Mouse (Mus musculus): Measurements from ENCODE around the gene Bzw2.
"Not testable (repeated sequence)": the region's sequence is repeated elsewhere in the genome, so short reads cannot be mapped to it uniquely, and the experiment has no call there.

The Bzw2 gene

DNA sequence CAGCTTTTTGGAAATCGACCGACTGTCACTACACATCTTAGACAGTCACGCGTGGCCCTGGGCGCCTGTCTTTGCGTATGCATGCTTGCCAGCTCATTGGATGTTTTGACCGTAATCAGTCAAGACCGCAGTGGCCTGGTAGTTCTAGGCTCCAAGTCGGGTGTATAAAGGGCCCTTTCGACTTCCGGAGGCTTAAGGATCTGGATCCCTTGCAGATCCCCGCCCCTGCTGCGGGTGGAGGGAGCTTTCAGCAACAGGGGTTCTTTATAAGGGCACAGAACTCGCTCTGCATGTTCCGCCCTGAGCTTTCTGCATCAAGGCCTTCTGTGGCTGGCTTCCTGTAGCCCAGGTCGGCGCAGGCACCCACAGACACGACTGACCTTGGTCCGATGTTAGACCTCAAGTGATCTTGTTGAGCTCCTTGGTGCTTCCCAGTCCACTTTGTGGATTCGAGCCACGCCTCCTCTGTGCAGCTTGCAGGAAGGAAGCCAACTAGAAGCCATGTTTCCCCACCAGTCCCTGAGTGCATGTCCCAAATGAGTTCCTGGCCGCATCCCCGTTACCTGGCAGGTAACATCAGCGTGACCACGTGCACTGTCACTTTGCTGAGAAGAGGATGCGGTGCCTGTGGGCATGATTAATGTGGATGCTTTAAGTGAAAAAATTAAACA, at the start of gene Bzw2:
TSS of gene Bzw2 (minus strand) at position 443 of the 671 bp plus-strand sequence.
- DNase-seq (ENCODE audit: inconsistent ontology term), result peak; percentile 82

DNA sequence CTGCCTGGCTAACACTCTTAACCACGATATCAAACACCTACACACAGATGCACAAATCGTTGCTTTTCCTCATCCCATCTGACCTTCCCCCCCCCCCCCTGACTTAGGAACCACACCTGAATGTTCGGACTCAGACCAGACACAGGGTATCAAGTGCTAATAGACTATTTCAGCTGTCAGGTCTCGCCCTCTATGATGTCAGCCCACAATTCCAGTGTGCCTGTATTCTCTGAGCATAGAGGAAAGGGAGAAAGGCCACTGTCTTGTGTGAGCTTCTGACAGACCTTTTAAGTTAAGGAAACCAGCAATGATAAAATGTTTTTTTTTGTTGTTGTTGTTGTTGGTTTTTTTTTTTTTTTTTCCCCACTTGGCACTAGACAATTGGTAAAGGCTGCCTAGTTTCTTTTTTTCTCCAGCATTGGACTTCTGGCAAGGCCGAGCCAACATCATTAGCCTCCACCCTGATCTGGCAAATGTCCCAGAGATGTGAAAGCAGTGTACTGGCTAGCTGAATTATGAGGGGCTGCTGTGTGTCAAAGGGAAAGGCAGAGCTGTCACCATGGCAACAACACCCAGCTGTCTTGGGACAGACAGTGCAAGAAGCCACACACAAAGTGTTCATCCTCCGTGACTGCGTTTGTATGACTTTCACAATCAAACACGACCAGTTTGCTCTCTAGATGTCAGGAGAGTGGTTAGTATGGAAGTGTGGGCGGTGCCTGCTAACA, 49.4 kb upstream of the Bzw2 start:
- peak; percentile 78 for DNase-seq (ENCODE audit: inconsistent ontology term)

DNA sequence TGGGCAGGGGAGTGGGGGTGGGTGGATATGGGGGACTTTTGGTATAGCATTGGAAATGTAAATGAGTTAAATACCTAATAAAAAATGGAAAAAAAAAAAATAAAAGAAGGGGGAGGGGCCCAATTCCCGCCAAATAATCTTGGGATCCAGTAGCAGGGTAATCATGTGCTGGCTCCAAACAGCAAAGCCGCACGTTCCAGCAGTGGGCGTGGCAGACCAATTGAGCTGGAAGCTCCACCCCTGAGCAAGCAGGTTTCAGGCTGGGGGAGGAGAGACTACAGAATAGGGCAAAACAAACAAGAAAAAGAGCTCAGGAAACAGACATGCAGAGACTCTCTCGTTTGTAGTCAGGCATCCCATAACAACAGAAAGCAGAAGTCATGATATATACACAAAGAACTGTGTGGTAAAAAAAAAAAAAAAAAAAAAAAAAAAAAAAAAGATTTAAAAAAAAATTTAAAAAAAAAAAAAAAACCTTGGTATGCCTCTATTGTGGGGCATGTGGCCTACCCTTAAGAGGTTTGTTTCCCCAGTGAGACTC, 47.8 kb upstream of the Bzw2 start:
- DNase-seq (ENCODE audit: inconsistent ontology term), result not testable (repeated sequence)

DNA sequence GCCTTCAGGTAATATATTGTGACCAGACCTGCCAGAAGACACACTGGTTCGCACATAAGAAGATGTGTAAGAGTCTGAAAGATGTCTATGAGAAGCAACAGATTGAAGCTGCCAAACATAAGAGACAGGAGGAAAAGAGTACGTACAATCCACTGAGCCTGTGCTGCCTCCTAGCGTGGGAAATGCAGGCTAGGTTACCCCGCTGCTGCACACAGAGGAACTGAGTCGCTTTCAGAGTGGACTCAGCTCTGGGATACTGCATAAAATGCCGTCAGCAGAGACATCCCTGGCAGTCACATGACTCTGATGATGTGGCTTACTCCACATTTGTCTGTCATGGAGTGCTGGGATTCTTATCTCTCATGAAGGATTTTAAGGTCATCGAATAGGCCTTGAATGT, 37.1 kb upstream of the Bzw2 start:
- no peak for DNase-seq (ENCODE audit: inconsistent ontology term)

DNA sequence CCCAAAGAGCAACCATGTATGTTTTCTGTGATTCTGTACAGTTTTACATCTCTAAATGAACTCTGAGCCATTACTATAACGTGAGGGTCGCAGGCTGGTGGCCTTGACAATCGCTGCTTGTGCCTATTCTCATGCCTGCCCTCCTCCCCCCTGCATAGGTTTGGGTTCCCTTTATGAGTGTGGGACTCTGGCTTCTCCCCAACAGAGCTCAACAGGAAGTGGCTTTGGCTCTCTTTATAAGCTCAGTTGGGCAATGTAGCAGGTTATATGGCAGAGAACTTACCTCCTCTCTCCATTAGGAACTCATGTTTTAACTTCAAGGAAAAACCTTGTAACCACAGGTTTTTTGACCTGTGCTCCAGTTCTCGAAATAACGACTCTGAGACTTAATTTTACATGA, 32.5 kb upstream of the Bzw2 start:
- DNase-seq (ENCODE audit: inconsistent ontology term), result no peak

DNA sequence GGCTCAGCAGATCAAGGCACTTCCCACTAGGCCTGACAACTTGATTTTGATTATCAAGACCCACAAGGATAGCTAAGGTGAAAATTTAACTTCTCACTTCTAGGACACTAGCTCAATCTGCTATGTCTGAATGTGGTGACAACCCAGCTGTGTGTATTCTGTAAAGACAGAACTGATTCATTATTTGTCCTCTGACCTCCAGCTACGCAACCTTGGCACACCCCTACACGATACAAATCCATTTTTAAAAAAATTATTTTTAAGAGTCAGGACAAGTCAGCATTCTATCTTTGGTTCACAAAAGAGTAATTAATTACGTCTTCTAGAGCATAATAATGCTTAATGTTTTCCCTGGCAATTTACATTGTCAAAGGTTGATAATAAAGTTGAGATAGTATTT, 31.7 kb upstream of the Bzw2 start:
- DNase-seq (ENCODE audit: inconsistent ontology term), result no peak

DNA sequence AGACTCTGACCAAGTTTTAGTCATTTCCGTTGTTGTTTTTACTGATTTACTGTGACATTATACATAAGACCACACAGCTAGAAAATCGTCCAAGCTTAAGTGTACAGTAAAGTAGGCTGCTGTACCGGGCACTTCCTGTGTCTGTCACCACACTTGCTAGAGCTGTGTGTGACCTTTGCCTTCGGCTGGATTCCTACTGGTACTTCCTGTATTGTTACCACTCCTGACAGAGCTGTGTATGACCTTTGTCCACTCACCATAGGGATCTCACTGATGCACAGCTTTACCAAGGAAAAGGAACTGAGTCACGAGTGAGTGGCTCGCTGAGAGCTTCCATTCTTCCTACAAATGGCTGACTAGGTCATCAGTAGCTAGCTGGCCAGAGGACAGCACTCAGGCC, 29.2 kb upstream of the Bzw2 start:
- DNase-seq (ENCODE audit: inconsistent ontology term), result no peak

DNA sequence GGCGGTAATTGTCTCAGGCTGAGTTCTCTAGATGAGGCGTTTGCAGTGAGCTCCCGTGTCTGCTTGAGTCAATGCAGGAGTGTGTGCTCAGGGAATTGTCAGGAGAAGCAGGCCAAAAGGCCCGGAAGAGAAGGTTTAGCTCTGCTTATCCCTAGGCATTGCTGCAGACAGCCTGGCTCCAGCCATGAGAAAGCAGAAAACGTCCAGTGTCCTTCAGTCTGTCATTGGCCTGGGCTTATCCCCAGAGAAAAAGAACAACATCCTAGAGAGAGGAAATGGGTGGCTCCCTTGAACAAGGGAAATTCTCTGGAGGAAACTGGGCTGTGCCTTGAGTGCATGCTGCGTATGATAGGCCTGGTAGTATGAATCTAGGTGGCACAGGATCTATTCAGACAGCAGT, 24.7 kb upstream of the Bzw2 start:
- no peak for DNase-seq (ENCODE audit: inconsistent ontology term)

DNA sequence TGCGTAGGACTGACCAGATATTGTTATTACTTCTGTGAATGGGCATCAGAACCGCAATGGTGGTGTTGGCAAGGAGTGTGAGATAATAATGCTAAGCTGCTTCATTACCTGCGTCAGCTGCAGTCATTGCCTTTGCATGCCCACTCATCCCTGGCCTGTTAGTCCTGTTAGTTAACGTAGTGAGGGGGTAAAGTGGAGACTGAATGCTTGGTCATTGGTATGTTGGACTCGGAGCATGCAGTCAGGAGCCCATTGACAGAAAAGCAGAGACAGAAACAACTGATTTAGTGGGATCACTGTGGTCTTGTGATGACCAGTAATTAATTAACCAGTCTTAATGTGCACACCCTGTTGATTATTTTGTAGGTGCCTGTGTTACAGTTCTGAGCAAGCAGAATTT, 19.3 kb upstream of the Bzw2 start:
- DNase-seq (ENCODE audit: inconsistent ontology term), result no peak

DNA sequence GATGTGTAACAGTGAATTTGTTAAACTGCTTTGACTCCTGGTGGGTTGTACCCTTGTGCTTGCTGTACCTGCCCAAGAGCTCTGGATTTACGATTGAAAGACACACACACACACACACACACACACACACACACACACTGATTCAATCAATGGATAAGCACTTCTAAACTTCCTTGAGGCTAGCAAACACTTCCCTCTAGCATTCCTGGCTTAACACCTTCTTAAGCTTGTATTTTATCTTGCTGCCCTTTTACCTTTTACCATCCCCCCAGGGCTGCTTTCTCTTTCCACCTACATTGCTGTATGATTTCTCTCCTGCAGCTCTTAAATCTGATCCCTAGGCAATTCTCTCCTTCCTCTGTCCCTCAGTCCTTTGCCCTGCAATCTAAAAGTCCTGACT, 7.4 kb upstream of the Bzw2 start:
- DNase-seq (ENCODE audit: inconsistent ontology term), result no peak

DNA sequence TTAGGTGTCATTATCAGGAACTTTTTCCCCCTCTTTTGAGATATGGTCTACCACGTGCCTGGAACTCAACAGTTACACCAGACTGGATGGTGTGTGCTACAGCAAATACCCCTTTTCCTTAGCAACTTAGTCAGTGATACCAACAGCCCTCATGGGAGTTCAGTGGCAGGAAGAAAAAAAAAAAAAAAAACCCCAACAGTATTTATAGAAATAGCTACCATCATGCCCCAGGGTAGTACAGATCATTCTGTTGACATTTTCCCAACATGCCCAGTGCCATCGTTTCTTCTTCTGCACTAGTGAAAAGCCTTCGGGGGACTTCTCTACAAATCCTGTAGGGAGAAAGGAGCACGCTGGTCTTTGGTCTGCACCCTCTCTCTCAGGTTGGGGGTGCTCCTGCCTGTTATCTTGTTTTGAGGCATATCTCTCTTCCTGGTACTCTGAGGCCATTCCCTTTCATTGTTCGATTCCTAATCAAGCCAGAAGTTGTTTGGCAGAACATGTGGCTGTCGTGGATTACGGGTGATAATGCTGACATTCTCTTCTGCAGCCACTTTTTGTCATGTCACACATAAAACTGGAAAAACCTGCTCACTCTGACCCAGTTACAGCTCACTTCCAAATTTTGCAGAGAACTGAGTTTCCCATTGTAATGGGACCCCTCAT, 6.4 kb upstream of the Bzw2 start:
- no peak for DNase-seq (ENCODE audit: inconsistent ontology term)

DNA sequence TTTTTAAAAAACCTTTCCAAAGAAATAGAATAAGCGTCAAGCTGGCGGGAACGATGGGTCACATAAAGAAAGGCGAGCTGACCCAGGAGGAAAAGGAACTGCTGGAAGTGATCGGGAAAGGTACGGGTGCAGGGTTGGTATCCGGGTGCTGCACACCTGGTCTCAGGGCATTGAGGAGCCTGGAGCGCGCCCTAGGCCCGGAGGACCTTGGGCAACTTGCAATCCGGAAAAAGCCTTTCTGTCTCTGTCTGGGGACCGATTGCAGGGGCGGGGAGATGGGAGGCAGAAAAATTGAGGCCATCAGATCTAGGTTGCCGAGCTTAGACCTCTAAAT, 609 bp downstream of the Bzw2 start:
- no peak for DNase-seq (ENCODE audit: inconsistent ontology term)

DNA sequence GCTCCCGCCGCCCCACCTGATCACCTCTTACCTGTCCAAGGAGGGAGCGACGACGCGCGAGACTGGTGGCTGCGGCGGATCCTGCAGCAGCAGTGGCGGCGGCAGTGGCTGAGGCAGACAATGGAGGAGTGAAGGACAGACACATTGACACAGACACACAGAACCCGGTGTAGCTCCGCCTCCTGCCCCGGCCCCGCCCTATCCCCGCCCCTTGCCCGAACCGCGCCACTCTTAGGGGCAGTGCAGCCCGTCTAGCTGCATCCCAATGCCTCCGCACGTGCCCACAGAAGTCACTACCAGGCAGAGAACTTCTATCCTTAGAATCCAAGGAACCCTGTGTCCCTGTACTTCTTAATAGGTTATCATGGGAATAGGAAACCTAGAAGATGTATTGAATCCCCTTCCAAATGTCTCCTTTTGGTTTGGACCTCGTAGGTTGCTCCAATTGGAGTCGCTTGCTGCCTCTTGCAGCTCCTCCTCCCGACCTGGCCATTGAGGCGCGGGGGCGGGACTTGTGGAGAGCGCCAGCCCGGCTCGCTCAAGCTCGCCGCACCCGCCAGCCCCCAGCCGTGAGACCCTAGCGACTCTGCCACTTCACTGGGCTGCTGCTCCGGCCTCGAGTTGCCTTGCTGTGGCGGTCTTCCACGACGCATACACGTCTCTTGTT, 1.1 kb downstream of the Bzw2 start, which contains the start of gene Ankmy2:
TSS of gene Ankmy2 (plus strand) at position 478 of the 667 bp plus-strand sequence.
- peak; percentile 97 for DNase-seq (ENCODE audit: inconsistent ontology term)

DNA sequence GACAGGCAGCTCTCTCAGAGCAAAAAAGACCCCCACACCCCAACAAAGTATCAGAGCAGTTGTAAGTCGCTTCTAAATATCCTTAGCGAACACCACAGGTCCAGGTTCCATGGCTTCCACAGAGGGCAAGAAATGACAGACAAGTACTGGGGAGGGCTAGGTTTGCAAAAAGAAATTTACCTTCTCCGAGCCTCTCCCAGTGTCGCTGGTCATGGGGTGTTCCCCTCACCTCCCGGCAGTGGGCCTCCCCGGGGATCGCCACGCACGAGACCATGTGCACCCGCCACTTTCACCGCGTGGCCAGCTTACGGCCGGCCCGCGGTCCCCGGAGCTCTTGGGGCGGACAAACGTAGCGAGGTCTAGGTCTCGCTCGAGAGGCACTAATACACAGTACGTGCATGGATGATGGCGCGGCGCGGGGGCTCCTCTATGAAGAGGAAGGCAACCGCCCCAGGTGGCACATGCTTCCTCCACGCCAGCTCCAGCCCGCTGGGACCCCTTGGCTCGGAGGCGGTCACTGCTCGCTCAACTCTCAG, 1.7 kb downstream of the Bzw2 start:
- DNase-seq (ENCODE audit: inconsistent ontology term), result no peak

DNA sequence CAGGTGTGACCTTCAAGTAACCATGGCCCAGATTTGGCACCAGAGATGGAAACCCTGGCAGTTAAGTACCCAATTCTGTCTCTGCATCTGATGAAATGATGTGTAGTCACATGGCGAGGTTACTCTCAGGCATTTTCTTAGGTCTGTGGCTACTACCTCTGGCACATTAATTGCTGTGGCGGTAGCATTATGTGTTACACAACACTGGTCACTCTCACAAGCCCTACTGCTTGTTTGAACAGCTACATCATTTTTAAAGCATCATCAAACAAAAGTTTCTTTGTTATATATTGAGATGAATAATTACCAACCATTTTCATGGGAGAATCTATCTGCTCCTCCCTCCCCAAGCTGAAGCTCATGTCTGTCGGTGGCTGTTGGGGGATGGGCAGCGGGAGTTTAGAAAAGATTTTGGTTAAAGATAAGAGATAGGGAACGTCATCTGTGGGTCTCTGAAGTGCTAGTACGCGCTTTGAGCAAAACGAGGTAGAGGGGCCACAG, 2.7 kb downstream of the Bzw2 start:
- peak; percentile 12 for DNase-seq (ENCODE audit: inconsistent ontology term)

DNA sequence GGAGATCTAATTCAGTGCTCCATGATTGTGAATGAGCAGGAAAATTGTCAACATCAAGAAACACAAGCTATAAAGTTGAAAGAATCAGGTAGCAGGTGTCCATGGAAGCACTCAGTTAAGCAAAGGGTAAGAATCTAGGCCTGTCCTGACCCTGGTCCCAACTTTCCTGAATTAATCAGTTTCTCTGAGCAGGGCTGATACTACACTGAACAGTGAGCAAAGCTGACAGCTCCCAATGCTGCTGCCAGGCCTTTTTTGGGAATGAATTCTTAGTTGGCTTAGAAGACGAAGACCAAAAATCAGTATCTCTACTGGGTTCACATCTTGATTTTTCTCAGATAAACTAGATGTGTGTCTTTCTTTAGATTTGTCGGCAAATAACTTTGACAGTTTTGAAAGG, 7.1 kb downstream of the Bzw2 start:
- DNase-seq (ENCODE audit: inconsistent ontology term), result no peak

DNA sequence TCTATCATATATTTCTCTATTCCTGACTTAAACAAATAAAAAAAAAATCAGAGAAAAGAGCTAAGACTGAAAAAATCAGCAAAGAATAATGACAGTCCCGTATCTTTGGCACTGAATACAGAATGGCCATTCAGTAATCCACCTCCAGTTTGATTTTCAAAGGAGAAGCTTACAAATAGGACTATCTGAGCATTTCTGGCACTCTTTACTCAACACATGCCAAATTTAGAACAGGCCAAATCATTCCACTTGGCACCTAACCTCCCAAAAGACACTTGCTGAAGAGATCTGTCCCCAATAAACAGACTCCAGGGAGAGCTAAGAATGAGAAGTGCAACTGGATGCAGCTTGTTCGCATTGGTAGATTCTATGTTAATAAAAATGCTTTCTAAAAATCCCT, 7.6 kb downstream of the Bzw2 start:
- peak; percentile 47 for DNase-seq (ENCODE audit: inconsistent ontology term)

DNA sequence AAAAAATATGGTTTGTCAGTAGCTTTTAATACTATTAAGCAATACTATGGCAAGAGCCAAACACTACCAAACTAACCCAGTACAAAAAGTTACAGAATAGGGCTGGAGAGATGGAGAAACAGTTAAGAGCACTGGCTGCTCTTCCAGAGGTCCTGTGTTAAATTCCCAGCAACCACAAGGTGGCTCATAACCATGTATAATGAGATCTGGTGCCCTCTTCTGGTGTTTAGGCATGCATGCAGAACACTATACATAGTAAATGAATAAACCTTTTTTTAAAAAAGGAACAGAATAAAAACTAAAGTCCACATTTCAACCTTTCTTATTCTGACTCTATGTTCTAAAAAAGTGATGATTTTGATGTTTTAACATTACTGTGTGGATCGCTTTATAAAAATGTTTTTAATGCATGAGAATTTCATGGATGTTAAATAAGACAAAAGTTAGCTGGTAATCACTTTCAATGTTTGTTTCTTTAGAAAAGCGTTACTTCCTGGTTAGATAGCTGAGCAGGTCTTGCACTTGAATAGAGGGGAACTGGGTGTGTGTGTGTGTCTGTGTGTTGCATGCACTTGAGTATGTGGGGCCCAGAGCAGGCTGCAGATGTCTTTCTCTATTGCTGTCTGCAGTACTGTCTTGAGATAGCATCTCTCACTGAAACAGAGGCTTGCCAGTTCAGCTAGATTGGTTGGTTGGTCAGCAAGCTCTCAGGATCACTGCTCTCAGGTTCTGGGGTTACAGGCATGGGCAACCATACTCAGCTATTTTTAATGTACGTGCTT, 11.5 kb downstream of the Bzw2 start:
- no peak for DNase-seq (ENCODE audit: inconsistent ontology term)

DNA sequence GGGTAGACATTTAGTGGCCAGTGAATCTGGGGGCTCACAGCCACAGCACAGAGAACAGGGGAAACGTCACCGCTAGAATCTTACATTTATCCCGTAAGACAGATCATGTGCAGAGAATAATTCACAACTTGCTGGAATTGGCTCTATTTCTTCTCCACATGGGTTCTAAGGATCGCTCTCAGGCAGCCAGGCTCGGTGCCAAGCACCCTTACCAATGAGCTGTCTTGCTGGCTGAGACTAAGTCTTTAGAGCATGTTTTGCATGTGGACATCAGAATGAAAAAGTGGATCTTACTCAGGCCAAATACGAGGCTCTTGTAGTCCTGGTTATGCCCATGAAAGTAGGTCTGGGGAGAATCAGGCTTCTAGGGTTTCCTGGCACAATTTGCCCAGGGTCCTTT, 17.5 kb downstream of the Bzw2 start:
- DNase-seq (ENCODE audit: inconsistent ontology term), result no peak

DNA sequence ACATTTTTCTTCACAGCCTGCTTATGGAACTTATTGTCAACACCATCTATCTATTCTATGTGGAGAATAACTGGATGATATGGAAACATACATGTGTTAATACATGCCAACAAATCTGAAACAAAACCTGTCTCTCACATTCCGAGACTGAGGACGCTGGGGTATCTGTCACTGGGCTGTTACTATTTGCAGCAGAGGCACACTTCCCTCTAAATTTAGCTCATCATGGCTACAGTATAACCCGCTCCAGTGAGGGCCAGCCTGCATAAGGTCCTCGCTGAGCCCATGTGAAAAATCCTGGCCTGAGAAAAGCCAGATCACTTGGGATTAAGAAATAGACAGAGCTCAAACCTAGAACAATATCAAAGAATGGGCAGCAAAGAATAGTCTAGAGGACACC, 20.7 kb downstream of the Bzw2 start:
- DNase-seq (ENCODE audit: inconsistent ontology term), result no peak

DNA sequence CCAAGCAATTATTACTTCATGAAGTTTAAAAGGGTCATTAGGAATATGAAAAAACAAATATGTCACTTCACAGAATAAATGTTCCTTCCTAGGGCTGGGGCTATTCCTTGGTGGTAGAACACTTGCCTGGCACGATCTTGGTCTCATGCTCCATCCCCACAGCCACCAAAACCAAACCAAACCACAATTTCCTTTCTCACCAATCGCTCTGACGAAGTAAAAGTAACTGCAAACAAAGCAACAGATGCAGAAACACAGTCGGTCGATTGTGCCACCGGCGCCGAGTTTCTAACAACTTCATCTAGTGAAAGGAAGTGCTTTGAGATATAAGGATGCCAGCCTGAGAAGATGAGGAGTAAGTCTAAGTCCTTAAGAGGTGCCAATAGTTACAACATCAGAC, 21.6 kb downstream of the Bzw2 start:
- DNase-seq (ENCODE audit: inconsistent ontology term), result no peak

Measured in Muller cell, postnatal 12 days (primary cell).